Comparison of ENCODE assay signal across 20 mouse cellular contexts in genomic region chr15:81955414-81955813, GRCm38 (mm10). TPM values are rescaled to one million over a fixed set of nuclear protein-coding genes. Genes with fewer than 3 reads are reported as not detected.
"Had no signal": no experiment of that assay in that cellular context is flagged by ENCODE, and none has a peak within 500 bp of the region (broad histone marks: within the 10 kb centered on the region; RNA-seq: fewer than 3 reads in every experiment).

No protein-coding gene starts in this region.

- H3K4me2 ChIP-seq: lung, embryonic 14.5 days; midbrain, embryonic 13.5 days; neural tube, embryonic 12.5 days; stomach, embryonic 15.5 days had no signal

- H3K27ac ChIP-seq: midbrain, embryonic 10.5 days; midbrain, embryonic 13.5 days; neural tube, embryonic 12.5 days; stomach, embryonic 15.5 days; stomach, postnatal 0 days had no signal

- H3K9me3 ChIP-seq: midbrain, embryonic 10.5 days; midbrain, embryonic 13.5 days; neural tube, embryonic 12.5 days; stomach, embryonic 15.5 days had no signal

- H3K27me3 ChIP-seq: midbrain, embryonic 13.5 days; neural tube, embryonic 12.5 days; stomach, embryonic 15.5 days had no signal

- H3K4me1 ChIP-seq: neural tube, embryonic 12.5 days had no signal

- ATAC-seq: midbrain, embryonic 13.5 days; midbrain, embryonic 16.5 days had no signal

- H3K4me3 ChIP-seq: midbrain, embryonic 10.5 days; midbrain, embryonic 13.5 days; neural tube, embryonic 12.5 days; stomach, embryonic 15.5 days had no signal

- H3K9ac ChIP-seq: lung, embryonic 14.5 days; midbrain, embryonic 13.5 days; neural tube, embryonic 12.5 days; stomach, embryonic 15.5 days had no signal

- DNase-seq: lung, adult 18-20 months; lung, embryonic 14.5 days; lung, postnatal 10 days; right cerebral cortex, postnatal 14 days; thymus, adult 2 months; thymus, postnatal 25 days; thymus, postnatal 4 days had no signal

RNA-seq across cellular contexts. Expression of gene Csdc2, which starts 18.9 kb away (rescaled TPM):
- total RNA-seq: megakaryocyte, adult 5-6 weeks; megakaryocyte-erythroid progenitor cell, adult 5-6 weeks; neutrophil, adult 5-6 weeks had no signal

RNA-seq across cellular contexts. Expression of gene 1700029P11Rik, which starts 24.9 kb away (rescaled TPM):
- total RNA-seq: megakaryocyte, adult 5-6 weeks; megakaryocyte-erythroid progenitor cell, adult 5-6 weeks; neutrophil, adult 5-6 weeks had no signal
- polyA plus RNA-seq: lung, embryonic 14.5 days; lung, embryonic 16.5 days; midbrain, embryonic 10.5 days; midbrain, embryonic 13.5 days; midbrain, embryonic 16.5 days; neural tube, embryonic 12.5 days; neural tube, embryonic 14.5 days; spleen, adult 2 months; stomach, embryonic 15.5 days; stomach, postnatal 0 days; thymus, adult 2 months; urinary bladder, adult 2 months had no signal
